In the genomic region with DNA sequence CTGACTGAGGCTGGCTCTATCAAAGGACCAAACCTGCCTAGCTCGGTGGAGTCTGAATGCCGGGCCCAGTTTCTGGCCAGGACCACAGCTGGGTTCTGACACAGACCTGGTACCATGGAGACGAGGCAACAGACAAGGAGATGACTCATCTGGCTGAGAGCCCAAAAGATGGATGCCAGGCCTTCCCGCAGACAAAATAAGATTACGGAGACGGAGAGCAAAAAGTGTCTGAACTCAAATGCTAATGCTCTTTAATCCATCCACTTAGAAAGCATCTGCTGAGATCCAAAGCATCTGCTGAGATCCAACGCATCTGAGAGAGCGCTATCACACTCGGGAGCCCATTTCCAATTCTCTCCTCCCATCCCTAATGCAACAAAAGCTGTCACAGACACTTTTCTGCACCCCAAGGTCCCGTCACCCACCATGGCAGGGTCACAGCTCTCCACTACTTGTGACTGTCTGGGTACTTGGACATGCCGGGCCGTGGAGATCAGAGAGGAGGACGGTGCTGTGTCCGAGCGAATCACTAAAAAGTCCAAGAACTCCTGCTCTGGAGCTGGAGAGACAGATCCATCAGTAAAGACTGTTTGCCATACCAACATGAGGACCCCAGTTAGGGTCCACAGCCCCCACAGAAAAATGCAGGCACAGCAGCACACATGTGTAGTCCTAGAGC, we compare ENCODE assay signal across 8 mouse cellular contexts.
DNase-seq lines count a peak whose midpoint lies in the region; ATAC-seq and TF ChIP-seq lines count a peak whose summit lies in the region.

No protein-coding gene starts in this region.

- peak; percentile 58 for ATAC-seq in intestine, embryonic 16.5 days
- no peak for ATAC-seq in midbrain, embryonic 12.5 days (ENCODE audit: low FRiP score, low read depth)
- no peak for ATAC-seq in megakaryocyte progenitor cell, adult 5-6 weeks (replicated peaks; ENCODE audit: poor library complexity)

- intact Hi-C loops in gastrocnemius, adult 2 months (cut with DNase I): no loop called here

- no peak overlapping the region for H3K4me2 ChIP-seq in intestine, embryonic 16.5 days (ENCODE audit: low read depth, low read length)
- no peak overlapping the region for H3K4me2 ChIP-seq in midbrain, embryonic 12.5 days (replicated peaks)

- H3K4me1 ChIP-seq in kidney, adult 2 months (ENCODE audit: control insufficient read depth, insufficient read depth, low read length): no peaks in the 10 kb centered on the region
- peaks cover 20% of the 10 kb centered on the region for H3K4me1 ChIP-seq in intestine, embryonic 16.5 days (ENCODE audit: control insufficient read depth, insufficient read depth, low read length)
- peaks cover 32% of the 10 kb centered on the region for H3K4me1 ChIP-seq in midbrain, embryonic 12.5 days

- H3K27me3 ChIP-seq in kidney, adult 2 months (replicated peaks; ENCODE audit: control insufficient read depth, insufficient read depth, low read length): no peaks in the 10 kb centered on the region
- no peaks in the 10 kb centered on the region for H3K27me3 ChIP-seq in intestine, embryonic 16.5 days (replicated peaks; ENCODE audit: control insufficient read depth, insufficient read depth, low read length)
- peaks cover 31% of the 10 kb centered on the region for H3K27me3 ChIP-seq in midbrain, embryonic 12.5 days

- H3K9me3 ChIP-seq in intestine, embryonic 16.5 days (ENCODE audit: control insufficient read depth, low read length): no peaks in the 10 kb centered on the region
- no peaks in the 10 kb centered on the region for H3K9me3 ChIP-seq in midbrain, embryonic 12.5 days

- H3K36me3 ChIP-seq in kidney, adult 2 months (ENCODE audit: control insufficient read depth, insufficient read depth, low read length): no peaks in the 10 kb centered on the region
- H3K36me3 ChIP-seq in intestine, embryonic 16.5 days (ENCODE audit: control insufficient read depth, insufficient read depth, low read length): no peaks in the 10 kb centered on the region
- no peaks in the 10 kb centered on the region for H3K36me3 ChIP-seq in midbrain, embryonic 12.5 days

- DNase-seq in kidney, adult 2 months: peak; percentile 47
- DNase-seq in kidney, adult 11 months: no peak
- peak; percentile 80 for DNase-seq in brain, embryonic 14.5 days (ENCODE audit: low read depth)
- DNase-seq in gastrocnemius, adult 2 months: peak; percentile 76
- DNase-seq in testis, postnatal 14 days (ENCODE audit: low spot score): peak; percentile 42

- H3K9ac ChIP-seq in intestine, embryonic 16.5 days (ENCODE audit: low read depth, low read length): no peak overlapping the region
- no peak overlapping the region for H3K9ac ChIP-seq in midbrain, embryonic 12.5 days (replicated peaks)

- WGBS in kidney, adult 2 months: 75% methylated on average over 15 of the region's 15 CpGs
- 52% methylated on average over 15 of the region's 15 CpGs for WGBS in intestine, embryonic 16.5 days
- 52% methylated on average over 15 of the region's 15 CpGs for WGBS in midbrain, embryonic 12.5 days

- TF ChIP-seq POLR2A in kidney, adult 2 months (IDR thresholded peaks at IDR 0.05; ENCODE audit: low read depth, low read length): no peak
- TF ChIP-seq POLR2A in brain, embryonic 14.5 days (IDR thresholded peaks at IDR 0.05; ENCODE audit: borderline replicate concordance, extremely low read depth, insufficient read depth, insufficient read length, poor library complexity, severe bottlenecking): no peak

- TF ChIP-seq CTCF in kidney, adult 2 months (conservative IDR thresholded peaks at IDR 0.05; ENCODE audit: insufficient read depth, insufficient read length, low read depth, low read length): no peak
- TF ChIP-seq CTCF in brain, embryonic 14.5 days (IDR thresholded peaks at IDR 0.05; ENCODE audit: borderline replicate concordance, extremely low read depth, insufficient read depth, insufficient read length): no peak
- no peak for TF ChIP-seq CTCF in gastrocnemius, adult 2 months (IDR thresholded peaks at IDR 0.05)

- no peak overlapping the region for H3K27ac ChIP-seq in kidney, adult 2 months (ENCODE audit: insufficient read depth, low read depth, low read length)
- peak overlapping the region; percentile 57 for H3K27ac ChIP-seq in gastrocnemius, adult 2 months
- peak overlapping the region; percentile 40 for H3K27ac ChIP-seq in intestine, embryonic 16.5 days (ENCODE audit: low read length)
- H3K27ac ChIP-seq in midbrain, embryonic 12.5 days (replicated peaks): 0 out of 2 replicates have a peak overlapping the region, but pooled peaks have one; percentile 42

- no peak overlapping the region for H3K4me3 ChIP-seq in kidney, adult 2 months (ENCODE audit: insufficient read depth, low read depth, low read length)
- no peak overlapping the region for H3K4me3 ChIP-seq in gastrocnemius, adult 2 months
- H3K4me3 ChIP-seq in intestine, embryonic 16.5 days (ENCODE audit: low read length): no peak overlapping the region
- H3K4me3 ChIP-seq in midbrain, embryonic 12.5 days: no peak overlapping the region
